Mouse (Mus musculus) retina, postnatal 1 day (tissue): Measurements from ENCODE around the gene Zic4.

ENCODE experiments used
- DNase-seq: peaks from one replicate; pipeline ENCODE4 v3.0.0-alpha.2; 2012

Zic4 gene

GRCm38 (mm10) chr9:91363814-91364126, 1.6 kb downstream of the Zic4 start:
- no peak for DNase-seq

DNA sequence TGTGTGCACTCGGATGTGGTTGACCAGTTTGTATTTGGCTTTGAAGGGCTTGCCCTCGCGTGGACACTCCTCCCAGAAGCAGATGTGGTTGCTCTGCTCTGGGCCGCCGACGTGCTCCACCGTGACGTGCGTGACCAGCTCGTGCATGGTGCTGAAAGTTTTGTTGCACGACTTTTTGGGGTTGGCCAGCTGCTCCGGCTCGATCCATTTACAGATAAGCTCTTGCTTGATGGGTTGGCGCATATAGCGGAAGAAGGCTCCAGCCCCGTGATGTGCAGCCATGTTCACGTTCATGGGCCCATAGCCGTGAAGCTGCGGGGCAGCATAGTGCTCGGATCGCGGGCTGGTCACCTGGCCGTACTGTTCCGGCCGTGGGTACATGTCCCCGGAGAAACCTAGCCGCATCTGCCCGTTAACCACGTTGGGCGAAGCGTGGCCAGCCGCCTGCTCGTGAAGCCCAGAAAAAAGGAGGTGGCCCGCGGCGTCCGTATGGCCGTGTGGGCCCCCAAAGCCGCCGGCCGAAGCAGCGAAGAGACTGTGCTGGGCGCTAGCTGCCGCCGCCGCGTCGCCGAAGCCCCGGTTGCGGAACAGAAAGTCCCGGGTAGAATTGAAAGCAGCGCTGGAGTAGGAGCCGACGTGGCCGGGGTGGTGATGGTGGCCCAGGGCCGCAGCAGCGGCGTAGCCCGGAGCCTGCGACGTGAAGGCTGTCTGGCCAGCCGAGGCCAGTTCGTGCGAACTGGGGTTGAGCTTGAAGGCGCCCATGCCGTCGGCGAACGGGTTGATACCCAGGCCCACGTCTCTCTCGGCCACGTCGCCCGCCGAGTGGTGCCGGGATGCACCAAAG, 2.1 kb downstream of the Zic4 start:
- DNase-seq, result peak; percentile 67

GRCm38 (mm10) chr9:91364971-91365501, 2.8 kb downstream of the Zic4 start:
- peak; percentile 83 for DNase-seq

- peak; percentile 92 for DNase-seq
Observed at GRCm38 (mm10) chr9:91365664-91366063, 3.5 kb downstream of the Zic4 start, which contains the start of gene Zic1. Gene Zic1, minus strand, starts transcription at chr9:91365810.

DNA sequence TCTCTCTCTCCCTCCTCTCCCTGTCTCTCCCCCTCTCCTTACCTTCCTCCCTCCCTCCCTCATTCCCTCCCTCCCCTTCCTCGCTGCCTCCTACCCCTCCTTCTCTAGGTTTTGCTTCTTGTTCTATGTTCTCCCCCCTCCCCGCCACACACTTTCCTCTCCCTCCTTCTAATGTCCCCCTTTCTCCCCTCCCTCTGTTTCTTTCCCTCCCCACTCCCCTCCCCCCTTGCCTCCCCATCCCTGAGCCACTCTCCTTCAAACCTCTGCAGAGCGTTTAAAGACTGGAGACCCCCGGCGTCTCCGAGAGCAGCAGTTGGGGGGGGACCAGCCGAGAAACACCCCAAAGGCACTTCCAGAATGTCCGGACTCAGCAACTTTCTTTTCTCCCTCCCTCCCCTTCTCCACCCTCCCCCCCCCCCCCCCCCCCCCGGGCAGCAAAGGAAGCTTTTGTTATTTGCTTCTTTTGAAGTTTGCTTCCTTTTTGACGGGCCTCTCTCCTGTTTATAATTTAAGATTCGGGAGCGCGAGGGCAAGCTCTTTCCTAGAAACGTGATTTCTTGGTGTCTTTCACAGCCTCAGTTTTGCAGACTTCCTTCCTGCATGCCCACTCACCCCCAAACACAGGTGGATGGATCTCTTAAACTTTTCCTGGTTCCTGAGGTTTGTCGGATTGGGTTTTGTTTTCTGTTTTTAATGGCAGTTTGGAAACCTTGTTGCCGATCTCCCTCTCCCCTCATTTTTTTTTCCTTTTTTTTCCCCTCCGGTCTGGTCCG, 4.2 kb downstream of the Zic4 start:
- DNase-seq, result peak; percentile 68

- DNase-seq, result peak; percentile 45
Observed at GRCm38 (mm10) chr9:91366999-91367811, 5.0 kb downstream of the Zic4 start.

DNA sequence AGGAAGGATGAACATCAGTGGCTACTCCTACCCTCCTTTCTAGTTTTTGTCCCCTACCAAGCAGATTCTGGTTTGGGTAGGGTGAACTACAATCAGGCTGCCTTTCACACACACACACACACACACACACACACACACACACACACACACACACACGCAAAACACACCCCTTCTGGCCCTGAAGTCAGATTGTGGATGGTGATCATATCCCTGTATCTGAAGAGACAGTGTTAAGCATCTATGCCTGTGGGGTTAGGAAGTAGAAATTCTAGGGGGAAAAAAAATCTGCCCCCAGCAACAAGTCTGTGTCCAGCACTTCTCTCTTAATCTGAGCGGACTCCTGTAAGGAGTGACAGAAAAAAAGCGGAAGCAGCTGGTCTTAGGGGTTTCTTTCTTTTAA, 5.9 kb downstream of the Zic4 start:
- DNase-seq, result no peak

- no peak for DNase-seq
Observed at GRCm38 (mm10) chr9:91368946-91369292, 6.7 kb downstream of the Zic4 start.

DNA sequence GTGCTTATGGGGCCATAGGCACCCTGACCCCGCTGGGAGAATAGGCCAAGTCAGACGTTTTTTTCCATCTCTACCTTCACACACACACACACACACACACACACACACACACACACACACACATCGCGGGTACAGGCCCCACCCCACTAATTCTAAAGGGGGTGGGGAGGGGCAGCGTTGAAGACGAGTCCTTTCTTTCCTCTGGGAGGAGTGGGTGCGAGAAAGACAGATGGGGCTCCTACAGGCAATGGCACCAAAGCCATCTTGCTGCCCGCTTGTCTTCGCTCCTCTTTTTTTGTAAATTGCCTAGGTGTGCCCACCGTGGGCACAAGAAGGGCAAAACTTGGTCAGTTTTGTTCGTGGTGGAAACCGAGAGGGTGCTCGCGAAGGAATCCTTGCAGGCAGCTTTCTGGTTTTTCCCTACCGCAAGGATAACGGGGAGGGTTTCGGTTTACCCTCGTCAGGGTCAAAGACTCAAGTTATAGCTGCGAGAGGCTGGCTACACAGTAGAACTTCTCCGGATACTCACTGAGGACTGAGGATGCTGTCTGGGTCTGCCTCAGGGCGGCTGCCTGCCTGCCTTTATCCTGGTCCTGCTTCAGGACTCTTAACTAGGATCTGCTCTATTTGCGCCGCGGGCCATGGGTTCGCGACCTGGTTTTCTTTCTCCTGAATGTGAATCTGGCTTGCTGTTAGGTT, 7.2 kb downstream of the Zic4 start:
- DNase-seq, result no peak

- DNase-seq, result no peak
Observed at GRCm38 (mm10) chr9:91370191-91370708, 8.0 kb downstream of the Zic4 start.

DNA sequence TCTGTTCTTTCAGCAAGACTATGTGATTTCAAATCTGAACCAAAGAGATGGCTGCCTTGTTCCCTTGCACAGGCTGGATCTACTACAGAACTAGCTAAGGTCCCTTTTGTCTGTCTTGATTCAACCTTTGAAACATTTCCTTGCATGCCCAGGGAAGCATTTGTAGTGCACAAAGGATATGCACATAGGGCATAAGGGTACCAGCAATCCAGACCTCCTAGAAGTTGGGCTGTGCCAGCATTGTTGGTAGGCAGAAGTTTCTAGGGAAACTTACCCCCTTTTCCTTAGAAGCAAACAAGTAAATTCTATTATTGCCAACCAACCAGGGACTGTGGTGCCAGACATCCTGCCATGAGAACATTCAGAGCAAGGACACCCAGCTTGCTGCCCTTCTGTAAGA, 8.8 kb downstream of the Zic4 start:
- DNase-seq, result no peak

DNA sequence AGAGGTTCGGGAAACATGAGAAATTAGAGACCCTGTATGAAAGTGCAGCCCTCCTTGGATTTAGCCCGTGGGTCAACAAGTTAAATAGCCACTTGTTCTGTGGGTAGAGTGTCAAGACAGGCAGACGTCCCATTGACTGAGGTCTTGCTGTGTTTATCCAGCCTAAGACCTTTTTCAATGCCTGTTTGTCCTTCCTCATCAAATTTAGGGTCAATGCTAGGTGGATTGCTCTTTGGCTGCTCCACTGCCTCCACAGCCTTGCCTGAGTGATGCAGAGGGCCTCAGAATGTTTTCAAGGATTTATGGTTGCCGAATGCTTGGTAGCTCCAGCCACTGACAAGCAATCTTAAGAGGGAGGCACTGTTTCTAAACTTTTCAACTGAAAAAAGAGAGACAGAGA, 9.4 kb downstream of the Zic4 start:
- no peak for DNase-seq

DNA sequence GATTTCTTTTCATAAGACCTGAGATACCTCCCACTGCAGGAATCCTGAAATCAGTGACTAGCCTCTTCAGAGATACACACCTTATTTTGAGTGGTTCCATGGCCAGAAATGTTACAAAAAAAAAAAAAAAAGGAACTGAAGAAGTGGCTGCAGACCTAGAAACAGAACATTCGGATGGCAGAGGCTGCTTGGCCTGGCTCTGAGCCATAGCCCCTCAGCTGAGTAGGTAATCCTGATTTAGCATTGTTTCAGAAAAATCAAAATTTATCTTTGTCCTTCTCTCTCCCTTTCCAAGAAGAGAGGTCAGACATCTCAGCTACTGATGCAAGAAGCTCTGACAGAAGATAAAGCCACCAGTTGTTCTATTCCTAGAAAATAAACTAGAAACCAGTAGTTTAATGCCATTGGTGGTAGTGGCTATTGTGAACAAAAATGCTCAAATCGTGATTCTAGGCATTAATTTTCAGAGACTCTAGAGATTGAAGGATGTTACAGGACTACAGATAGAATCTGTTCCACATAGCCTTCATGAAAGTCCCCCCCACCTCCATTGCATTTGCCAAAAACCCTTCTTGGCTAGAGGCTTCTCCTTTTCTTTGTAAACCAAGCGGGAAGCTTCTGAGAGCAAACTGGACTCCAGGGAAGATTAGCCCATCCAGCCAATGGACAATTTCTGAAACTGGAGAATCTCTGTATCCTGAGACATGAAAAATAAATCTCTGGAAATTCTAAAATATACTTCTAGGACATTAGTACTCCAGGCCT, 11.8 kb downstream of the Zic4 start:
- DNase-seq, result no peak

- DNase-seq, result no peak
Observed at GRCm38 (mm10) chr9:91374665-91375064, 12.5 kb downstream of the Zic4 start.

DNA sequence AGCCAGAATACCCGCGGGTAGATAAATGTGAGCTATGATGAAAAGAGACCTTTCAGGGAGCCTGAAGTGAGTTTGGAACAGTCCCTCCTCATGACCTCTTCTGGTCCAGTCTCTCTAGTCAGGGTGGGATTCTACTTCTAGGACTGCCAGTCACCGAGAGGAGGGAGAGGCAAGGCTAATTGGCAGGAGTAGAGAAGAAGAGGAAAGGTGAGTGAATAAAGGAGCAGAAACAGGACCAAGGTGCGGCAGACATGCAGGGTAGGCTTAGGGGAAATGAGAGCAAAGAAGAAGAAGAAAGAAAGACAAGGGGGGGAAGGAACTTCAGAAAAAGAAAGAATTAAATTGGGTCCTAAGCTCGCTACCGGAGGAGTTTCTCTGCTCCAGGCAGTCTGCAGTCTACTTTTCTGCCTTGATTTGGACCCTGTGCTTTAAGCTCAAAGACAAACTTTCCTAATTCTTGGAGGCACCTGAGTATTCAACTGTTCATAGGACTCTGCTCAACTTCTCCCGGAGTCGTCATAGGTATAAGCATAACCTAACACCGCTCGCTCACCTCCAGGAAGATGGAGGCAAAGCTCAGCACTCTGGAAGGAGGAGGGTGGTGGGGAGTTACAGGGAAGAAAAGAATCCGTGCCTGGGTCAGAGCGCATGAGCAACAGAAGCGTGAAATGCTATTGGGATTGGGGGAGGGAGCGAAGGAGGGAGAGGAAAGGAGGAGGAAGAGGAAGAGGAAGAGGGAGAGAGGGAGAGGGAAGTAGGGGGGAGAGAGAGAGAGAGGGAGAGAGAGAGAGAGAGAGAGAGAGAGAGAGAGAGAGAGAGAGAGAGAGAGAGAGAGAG, 15.0 kb downstream of the Zic4 start:
- DNase-seq, result no peak

- peak; percentile 84 for DNase-seq
Observed at GRCm38 (mm10) chr9:91377873-91378150, 15.6 kb downstream of the Zic4 start.

- DNase-seq, result peak; percentile 52
Observed at GRCm38 (mm10) chr9:91378411-91379299, 16.4 kb downstream of the Zic4 start.

DNA sequence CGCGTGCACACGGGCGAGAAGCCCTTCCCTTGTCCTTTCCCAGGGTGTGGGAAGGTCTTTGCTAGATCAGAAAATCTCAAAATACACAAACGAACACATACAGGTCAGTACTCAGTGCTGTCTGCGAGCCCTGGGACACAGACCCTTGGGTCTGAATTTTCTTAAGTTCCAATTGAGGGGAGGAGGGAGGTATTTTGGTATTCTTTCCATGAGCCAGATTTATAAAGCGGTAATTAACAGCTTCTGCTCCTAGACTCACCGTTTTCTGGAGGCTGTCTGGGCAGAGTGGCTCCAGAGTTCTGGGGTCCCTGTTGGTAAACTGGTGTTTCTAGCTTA, 17.1 kb downstream of the Zic4 start:
- DNase-seq, result no peak

DNA sequence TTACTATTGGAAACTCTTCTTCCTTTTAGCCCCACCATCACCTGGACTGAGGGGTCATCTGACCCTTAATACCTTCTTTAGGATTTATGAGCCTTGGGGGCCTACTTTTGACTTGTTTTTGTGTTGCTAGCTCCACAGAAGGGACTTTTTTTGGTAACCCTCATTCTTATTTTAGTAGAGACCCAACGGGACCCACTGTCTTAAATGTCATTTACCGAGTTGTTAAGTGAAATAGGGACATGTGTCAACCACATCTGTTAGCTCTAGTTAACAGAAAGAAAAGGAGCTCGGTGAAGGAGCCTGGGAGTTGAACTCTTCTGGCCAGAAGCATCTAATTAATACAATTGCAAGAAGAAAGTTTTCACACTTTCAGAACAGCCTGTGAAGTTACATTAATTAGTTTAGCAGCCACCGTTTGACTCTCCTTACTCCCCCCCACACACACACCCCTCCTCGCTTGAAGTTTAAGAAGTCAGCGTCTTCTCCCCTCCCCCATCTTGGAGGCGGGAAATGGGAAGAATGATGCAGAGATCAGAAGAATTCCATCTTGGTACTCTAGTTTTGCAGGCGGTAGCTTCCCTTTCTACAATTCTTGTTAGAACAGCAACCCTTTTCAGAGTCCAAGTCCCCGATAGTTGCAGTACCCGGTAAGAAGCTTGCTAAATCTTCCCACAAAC, 17.7 kb downstream of the Zic4 start:
- peak; percentile 45 for DNase-seq
